18 mouse cellular contexts compared by ENCODE assay signal in the genomic region with DNA sequence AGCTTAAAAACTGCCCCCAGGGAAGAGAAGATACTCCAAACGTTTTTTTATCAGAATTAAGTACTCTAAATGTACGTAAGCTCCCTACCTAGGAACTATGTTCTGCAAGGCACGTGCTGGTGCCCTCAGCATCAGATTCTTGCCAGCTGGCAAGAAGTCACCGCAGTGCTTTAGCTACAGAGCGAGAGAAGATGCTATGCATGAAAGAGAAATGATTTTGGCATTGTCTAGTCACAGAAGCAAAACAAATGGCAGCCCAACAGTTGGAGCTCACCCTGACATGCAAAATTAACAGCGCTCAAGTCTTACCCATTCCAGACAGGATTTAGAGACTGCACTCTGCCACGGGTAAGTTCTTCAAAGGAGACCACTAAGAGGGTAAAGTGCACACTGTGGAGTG.
DNase-seq lines count a peak whose midpoint lies in the region; ATAC-seq and TF ChIP-seq lines count a peak whose summit lies in the region.
"Had no signal": no experiment of that assay in that cellular context is flagged by ENCODE, and none has a peak within 500 bp of the region (broad histone marks: within the 10 kb centered on the region; RNA-seq: fewer than 3 reads in every experiment).

No protein-coding gene starts in this region.

- no peak overlapping the region for H3K27ac ChIP-seq in cerebellum, adult 2 months (ENCODE audit: insufficient read depth, low read length)
- no peak overlapping the region for H3K27ac ChIP-seq in midbrain, postnatal 0 days (ENCODE audit: low read depth, low read length)
- no peak overlapping the region for H3K27ac ChIP-seq in midbrain, embryonic 13.5 days
- H3K27ac ChIP-seq: embryonic facial prominence, embryonic 12.5 days; forebrain, embryonic 12.5 days; heart, embryonic 10.5 days; hindbrain, embryonic 14.5 days had no signal

- ATAC-seq in midbrain, postnatal 0 days (ENCODE audit: low FRiP score) = no peak
- no peak for ATAC-seq in midbrain, embryonic 13.5 days
- ATAC-seq: intestine, embryonic 16.5 days had no signal

- no peak overlapping the region for H3K4me2 ChIP-seq in midbrain, postnatal 0 days (ENCODE audit: low read depth, low read length, poor library complexity, severe bottlenecking)
- H3K4me2 ChIP-seq in midbrain, embryonic 13.5 days (replicated peaks) = no peak overlapping the region
- H3K4me2 ChIP-seq: embryonic facial prominence, embryonic 12.5 days; forebrain, embryonic 12.5 days; hindbrain, embryonic 14.5 days had no signal

- no peaks in the 10 kb centered on the region; the same call in 1 of the 2 replicates for H3K4me1 ChIP-seq in cerebellum, adult 2 months (ENCODE audit: control insufficient read depth, insufficient read depth, low read length)
- H3K4me1 ChIP-seq in midbrain, postnatal 0 days (ENCODE audit: insufficient read depth, low read length) = peaks cover 4% of the 10 kb centered on the region; the same call in 1 of the 2 replicates
- H3K4me1 ChIP-seq in midbrain, embryonic 13.5 days (replicated peaks) = no peaks in the 10 kb centered on the region
- H3K4me1 ChIP-seq: embryonic facial prominence, embryonic 12.5 days had no signal

- no peak for TF ChIP-seq POLR2A in cerebellum, adult 2 months (IDR thresholded peaks at IDR 0.05; ENCODE audit: borderline replicate concordance, insufficient read depth, low read length)

- WGBS in cerebellum, adult 2 months = 11% methylated on average over 7 of the region's 7 CpGs
- WGBS in midbrain, postnatal 0 days = 57% methylated on average over 7 of the region's 7 CpGs
- 73% methylated on average over 7 of the region's 7 CpGs for WGBS in midbrain, embryonic 13.5 days

- TF ChIP-seq CTCF in cerebellum, adult 2 months (IDR thresholded peaks at IDR 0.05; ENCODE audit: borderline replicate concordance, insufficient read depth, low read depth, low read length) = no peak
- TF ChIP-seq CTCF in midbrain, postnatal 0 days (IDR thresholded peaks at IDR 0.05) = no peak

- H3K4me3 ChIP-seq in cerebellum, adult 2 months (replicated peaks; ENCODE audit: insufficient read depth, low read depth, low read length) = no peak overlapping the region
- no peak overlapping the region for H3K4me3 ChIP-seq in midbrain, postnatal 0 days (ENCODE audit: low read depth, low read length)
- H3K4me3 ChIP-seq in midbrain, embryonic 13.5 days (replicated peaks) = no peak overlapping the region
- H3K4me3 ChIP-seq: embryonic facial prominence, embryonic 12.5 days; forebrain, embryonic 12.5 days; heart, embryonic 10.5 days had no signal

- no peaks in the 10 kb centered on the region; the same call in 1 of the 2 replicates for H3K27me3 ChIP-seq in cerebellum, adult 2 months (ENCODE audit: control insufficient read depth, insufficient read depth, low read length)
- no peaks in the 10 kb centered on the region for H3K27me3 ChIP-seq in midbrain, postnatal 0 days (ENCODE audit: insufficient read depth, low read length)
- no peaks in the 10 kb centered on the region for H3K27me3 ChIP-seq in midbrain, embryonic 13.5 days
- H3K27me3 ChIP-seq: embryonic facial prominence, embryonic 12.5 days; forebrain, embryonic 12.5 days had no signal

- peak; percentile 45 to 56 for DNase-seq in cerebellum, postnatal 14 days
- DNase-seq in cerebellum, adult 2 months = no peak
- DNase-seq in heart, adult 11 months = peak; percentile 77
- no peak for DNase-seq in heart, postnatal 10 days
- DNase-seq in midbrain, postnatal 0 days (ENCODE audit: low spot score) = peak; percentile 71
- DNase-seq in lung, postnatal 14 days = no peak
- DNase-seq: adrenal gland, postnatal 10 days; cerebellum, adult 11 months; cerebellum, adult 9-11 months; gastrocnemius, postnatal 36 days; heart, adult 18-20 months; heart, postnatal 14 days had no signal

- intact Hi-C loops in heart, postnatal 10 days (cut with DNase I) = no loop called here

- H3K36me3 ChIP-seq in midbrain, postnatal 0 days (ENCODE audit: insufficient read depth, low read length) = no peaks in the 10 kb centered on the region
- no peaks in the 10 kb centered on the region for H3K36me3 ChIP-seq in midbrain, embryonic 13.5 days
- H3K36me3 ChIP-seq: embryonic facial prominence, embryonic 12.5 days; forebrain, embryonic 12.5 days; heart, embryonic 10.5 days had no signal

- H3K9me3 ChIP-seq in midbrain, postnatal 0 days (ENCODE audit: low read length) = no peaks in the 10 kb centered on the region
- no peaks in the 10 kb centered on the region for H3K9me3 ChIP-seq in midbrain, embryonic 13.5 days
- H3K9me3 ChIP-seq: embryonic facial prominence, embryonic 12.5 days; forebrain, embryonic 12.5 days; heart, embryonic 10.5 days had no signal

- H3K9ac ChIP-seq in midbrain, postnatal 0 days (replicated peaks; ENCODE audit: low read length, poor library complexity, severe bottlenecking) = no peak overlapping the region
- no peak overlapping the region for H3K9ac ChIP-seq in midbrain, embryonic 13.5 days (replicated peaks)
- H3K9ac ChIP-seq: embryonic facial prominence, embryonic 12.5 days; forebrain, embryonic 12.5 days; hindbrain, embryonic 14.5 days had no signal

Comparison
In these comparisons a context has a peak if more than half of its experiments do, and no peak if none do; other contexts are left out.
1. DNase-seq: peak in cerebellum, postnatal 14 days (2 of 2), heart, adult 11 months (single experiment) and midbrain, postnatal 0 days (single experiment); none in cerebellum, adult 2 months (0 of 2), heart, postnatal 10 days (0 of 2) and lung, postnatal 14 days (single experiment).